Mouse (Mus musculus) embryonic facial prominence, embryonic 14.5 days (tissue): ENCODE measurements around the gene Fam163a. TPM values are rescaled to one million over a fixed set of nuclear protein-coding genes. Genes with fewer than 3 reads are reported as not detected.

Experiments used
- ATAC-seq: fragments of 200-750 bp; cut with Nextera tagmentation; 2 replicates; pipeline ENCODE4 v1.8.0; 2017; ENCODE audit warnings: low read depth, moderate number of reproducible peaks, moderate TSS enrichment
- DNase-seq: peaks from one replicate; pipeline ENCODE4 v3.0.0-alpha.2; 2015; ENCODE audit warnings: low spot score
- H3K27ac ChIP-seq: fragments of 300-500 bp; sonication (generic); replicated peaks from 2 replicates; pipeline ENCODE4 v1.5.1; 2014; ENCODE audit warnings: low read depth, mild to moderate bottlenecking, low read length, moderate library complexity
- H3K27me3 ChIP-seq: fragments of 300-500 bp; sonication (generic); replicated peaks from 2 replicates; pipeline ENCODE4 v1.6.1; 2014; ENCODE audit warnings: low read length; ENCODE audit not compliant: control insufficient read depth, insufficient read depth
- H3K36me3 ChIP-seq: fragments of 300-500 bp; sonication (generic); 2 replicates; pipeline ENCODE4 v1.6.1; 2014; ENCODE audit warnings: low read length, mixed read lengths; ENCODE audit not compliant: control insufficient read depth, insufficient read depth
- H3K4me1 ChIP-seq: fragments of 300-500 bp; sonication (generic); 2 replicates; pipeline ENCODE4 v1.6.1; 2014; ENCODE audit warnings: antibody characterized with exemption, low read length; ENCODE audit not compliant: control insufficient read depth, insufficient read depth
- H3K4me2 ChIP-seq: fragments of 300-500 bp; sonication (generic); 2 replicates; pipeline ENCODE4 v1.6.1; 2014; ENCODE audit warnings: low read depth, mild to moderate bottlenecking, low read length, moderate library complexity, mixed read lengths
- H3K4me3 ChIP-seq: fragments of 300-500 bp; sonication (generic); 2 replicates; pipeline ENCODE4 v1.5.1; 2014; ENCODE audit warnings: low read depth, mild to moderate bottlenecking, low read length
- H3K9ac ChIP-seq: fragments of 300-500 bp; sonication (generic); 2 replicates; pipeline ENCODE4 v1.6.1; 2014; ENCODE audit warnings: low read depth, mild to moderate bottlenecking, low read length, moderate library complexity, mixed read lengths
- H3K9me3 ChIP-seq: fragments of 300-500 bp; sonication (generic); 2 replicates; pipeline ENCODE4 v1.6.1; 2016; ENCODE audit warnings: low read length; ENCODE audit not compliant: control insufficient read depth
- WGBS: fragments of 180-500 bp; shearing (Covaris S2); extraction: QIAGEN DNeasy Blood & Tissue Kit; methylation state at CpG from one replicate; pipeline ENCODE4 v1.1.7; 2014; 5-methylcytosine and 5-hydroxymethylcytosine counted together
- polyA plus RNA-seq: library from polyadenylated mRNA; unstranded; fragments of >200 nt; fragmentation: Nextera tagmentation; extraction: Ambion mirVana; gene quantifications from 2 replicates; pipeline ENCODE4 v1.2.1, GENCODE M21; 2014

Gene Fam163a
- polyA plus RNA-seq, 1 experiment from 2014 or later: 0.64 TPM

DNA sequence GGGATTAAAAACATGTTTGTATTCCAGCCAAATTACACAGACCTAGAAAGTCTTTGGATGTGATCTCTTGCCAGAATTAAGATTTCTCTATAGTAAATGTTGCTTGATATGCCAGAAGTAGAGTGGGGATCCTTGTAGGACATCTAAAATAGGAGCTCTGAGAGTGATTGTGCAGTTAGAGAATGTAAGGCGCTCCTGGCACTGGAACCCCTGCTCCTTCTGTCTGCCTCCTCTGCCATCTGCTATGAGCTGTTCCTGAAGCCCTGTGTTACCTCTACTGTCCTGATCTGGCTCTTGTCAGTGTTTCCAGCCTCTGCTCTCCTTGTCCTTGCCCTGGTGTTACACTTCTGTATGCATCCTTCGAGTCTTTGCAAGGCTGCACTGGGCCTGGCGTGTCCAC, 18.2 kb downstream of the Fam163a start:
- no peaks in the 10 kb centered on the region for H3K27me3 ChIP-seq
- H3K4me1 ChIP-seq: peaks cover 10% of the 10 kb centered on the region
- no peak overlapping the region for H3K27ac ChIP-seq
- DNase-seq (no peak), ATAC-seq (no peak)
- no peak overlapping the region for H3K4me3 ChIP-seq
- H3K36me3 ChIP-seq: no peaks in the 10 kb centered on the region
- no peak overlapping the region for H3K9ac ChIP-seq
- WGBS: 92% methylated on average over 3 of the region's 3 CpGs
- no peak overlapping the region for H3K4me2 ChIP-seq
- no peaks in the 10 kb centered on the region for H3K9me3 ChIP-seq

DNA sequence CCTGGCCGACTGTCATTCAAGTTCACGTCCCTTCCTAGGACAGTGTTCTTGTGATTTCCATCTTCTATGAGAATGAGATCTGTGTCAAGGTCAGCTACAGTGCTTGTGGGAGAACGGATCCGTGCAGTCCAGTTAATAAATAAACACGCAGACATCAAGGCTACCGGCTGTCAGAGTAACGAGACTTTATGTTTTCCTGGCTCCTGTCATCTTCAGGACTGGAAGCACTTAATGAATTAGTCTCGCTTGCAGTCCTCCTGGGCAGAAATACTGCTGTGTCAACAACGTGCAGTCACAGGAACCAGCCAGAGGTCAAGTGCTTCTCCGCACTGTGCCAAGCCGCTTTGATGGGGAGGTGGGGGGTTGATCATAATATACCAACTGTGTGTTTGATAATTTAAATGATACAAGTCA, 20.7 kb downstream of the Fam163a start:
- Histone ChIP-seq H3K36me3 (no peaks in the 10 kb centered on the region), H3K27ac (no peak overlapping the region), H3K4me1 (peaks cover 21% of the 10 kb centered on the region), H3K9me3 (no peaks in the 10 kb centered on the region), H3K4me3 (no peak overlapping the region), H3K27me3 (no peaks in the 10 kb centered on the region), H3K9ac (no peak overlapping the region), H3K4me2 (no peak overlapping the region)
- 10% methylated on average over 11 of the region's 11 CpGs for WGBS
- DNase-seq: peak; percentile 53
- no peak for ATAC-seq

DNA sequence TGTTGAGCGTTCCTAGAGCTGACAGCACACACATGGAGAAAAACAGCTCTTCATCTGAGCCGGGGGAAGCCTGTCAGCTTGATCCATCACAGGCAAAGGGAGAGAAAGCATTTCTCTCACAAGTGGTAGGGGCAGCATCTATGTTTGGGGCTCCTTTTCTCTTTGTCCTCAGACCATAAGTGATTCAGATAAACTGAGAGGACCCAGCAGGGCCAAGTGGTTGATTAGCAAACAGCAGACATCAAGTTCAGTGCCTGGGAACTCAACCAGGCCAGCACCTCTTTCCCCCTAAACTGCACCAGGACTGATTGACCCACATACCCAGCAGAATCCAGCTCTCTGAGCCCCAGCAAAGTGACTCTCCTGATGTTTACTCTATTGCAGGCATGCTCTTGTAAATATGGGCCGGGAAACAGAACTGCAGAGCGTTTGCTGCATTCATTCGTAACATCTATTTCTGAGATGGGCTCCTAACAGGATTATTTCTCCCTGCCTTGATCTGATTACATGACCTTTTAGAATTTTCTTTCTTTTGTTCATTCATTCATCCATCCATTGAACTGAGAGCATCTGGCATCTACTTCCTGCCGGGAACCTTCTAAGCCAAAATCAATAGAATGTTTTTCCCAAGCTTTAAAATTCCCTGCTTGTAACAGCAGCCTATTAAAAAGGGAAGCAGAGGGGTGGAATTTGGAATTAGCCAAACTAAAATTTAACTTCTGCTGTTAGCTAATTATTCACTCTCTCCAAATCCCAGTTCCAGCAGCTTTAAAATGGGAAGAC, 21.5 kb downstream of the Fam163a start:
- ATAC-seq: peak; percentile 44; the same call in 1 of the 2 replicates
- H3K27me3 ChIP-seq: no peaks in the 10 kb centered on the region
- peaks cover 21% of the 10 kb centered on the region for H3K4me1 ChIP-seq
- H3K36me3 ChIP-seq: no peaks in the 10 kb centered on the region
- H3K27ac ChIP-seq: no peak overlapping the region
- no peak overlapping the region for H3K4me2 ChIP-seq
- no peaks in the 10 kb centered on the region for H3K9me3 ChIP-seq
- 41% methylated on average over 6 of the region's 6 CpGs for WGBS
- peak; percentile 46 for DNase-seq
- H3K9ac ChIP-seq: no peak overlapping the region
- H3K4me3 ChIP-seq: no peak overlapping the region

DNA sequence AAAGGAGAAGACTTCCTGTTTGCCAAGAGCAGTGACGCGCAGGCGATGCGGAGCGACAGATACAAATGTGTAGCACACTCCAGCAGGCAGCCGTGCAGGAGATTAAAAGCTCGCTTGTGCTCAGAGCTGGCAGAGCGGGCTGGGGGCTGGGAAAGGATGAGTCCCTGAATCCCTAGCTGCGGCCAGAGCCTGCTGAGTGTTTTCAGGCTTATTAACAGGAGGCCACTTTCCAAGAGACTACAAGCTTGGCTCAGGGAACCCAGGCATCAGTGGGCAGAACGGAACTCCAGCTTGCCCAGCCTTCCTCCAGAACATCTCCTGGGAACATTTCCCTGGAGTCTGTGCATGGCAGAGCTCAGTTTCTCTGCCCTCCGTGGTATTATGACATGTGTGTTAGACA, 25.0 kb downstream of the Fam163a start:
- H3K36me3 ChIP-seq: no peaks in the 10 kb centered on the region
- H3K27ac ChIP-seq: no peak overlapping the region
- H3K27me3 ChIP-seq: no peaks in the 10 kb centered on the region
- no peaks in the 10 kb centered on the region for H3K9me3 ChIP-seq
- ATAC-seq (peak; percentile 74), DNase-seq (peak; percentile 82)
- peaks cover 21% of the 10 kb centered on the region for H3K4me1 ChIP-seq
- WGBS: 24% methylated on average over 11 of the region's 11 CpGs
- H3K4me3 ChIP-seq: no peak overlapping the region
- no peak overlapping the region for H3K4me2 ChIP-seq
- H3K9ac ChIP-seq: no peak overlapping the region

DNA sequence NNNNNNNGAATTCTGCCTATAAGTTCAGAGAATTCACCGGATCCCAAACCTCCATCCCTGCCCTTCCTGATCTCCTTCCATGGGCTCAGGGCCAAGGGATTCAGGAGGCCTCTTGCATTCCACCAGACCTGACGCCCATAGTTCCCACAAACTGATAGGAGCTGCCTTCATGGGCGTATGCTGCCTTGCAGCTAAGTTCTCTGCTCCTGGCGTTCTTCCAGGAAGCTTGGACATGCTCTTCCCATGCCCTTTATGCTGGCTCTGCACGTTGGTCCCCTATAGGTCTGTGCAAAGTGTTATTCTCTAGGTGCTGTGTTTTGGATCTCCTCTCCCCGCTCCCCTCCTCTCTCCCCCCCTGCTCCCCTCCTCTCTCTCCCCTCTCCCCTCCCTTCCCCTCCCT, 36.1 kb downstream of the Fam163a start:
- H3K27me3 ChIP-seq: no peaks in the 10 kb centered on the region
- H3K4me1 ChIP-seq: peaks cover 4% of the 10 kb centered on the region
- 0 out of 2 replicates have a peak, but pooled peaks cover 6% of the 10 kb centered on the region for H3K9me3 ChIP-seq
- ATAC-seq (no peak), DNase-seq (peak; percentile 70)
- H3K4me3 ChIP-seq: no peak overlapping the region
- WGBS: 45% methylated on average over 6 of the region's 6 CpGs
- no peaks in the 10 kb centered on the region for H3K36me3 ChIP-seq
- no peak overlapping the region for H3K9ac ChIP-seq
- no peak overlapping the region for H3K4me2 ChIP-seq
- no peak overlapping the region for H3K27ac ChIP-seq

DNA sequence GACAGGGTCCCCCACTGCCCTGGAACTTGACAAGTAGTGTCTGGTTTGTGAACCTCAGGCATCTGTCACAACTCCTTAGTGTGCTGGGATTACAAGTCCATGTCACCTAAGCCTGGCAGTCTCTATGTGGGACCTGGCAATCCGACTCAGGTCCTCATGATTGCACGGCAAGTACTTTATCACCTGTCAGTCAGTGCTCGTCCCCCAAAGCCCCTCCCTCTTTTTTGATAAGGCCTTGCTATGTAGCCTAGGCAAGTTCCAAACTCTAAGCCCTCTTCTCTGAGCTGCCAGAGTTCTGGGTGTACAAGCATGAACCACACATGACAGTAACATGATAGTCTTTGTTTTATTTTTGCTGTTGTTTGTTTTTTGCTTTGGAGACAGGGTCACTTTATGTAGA, 88.1 kb downstream of the Fam163a start:
- no peak overlapping the region for H3K9ac ChIP-seq
- H3K4me3 ChIP-seq: no peak overlapping the region
- ATAC-seq (no peak), DNase-seq (no peak)
- no peak overlapping the region for H3K4me2 ChIP-seq
- H3K27me3 ChIP-seq: no peaks in the 10 kb centered on the region
- 82% methylated on average over 3 of the region's 3 CpGs for WGBS
- no peak overlapping the region for H3K27ac ChIP-seq
- H3K36me3 ChIP-seq: no peaks in the 10 kb centered on the region
- H3K4me1 ChIP-seq: peaks cover 1% of the 10 kb centered on the region; the same call in 1 of the 2 replicates
- H3K9me3 ChIP-seq: no peaks in the 10 kb centered on the region

DNA sequence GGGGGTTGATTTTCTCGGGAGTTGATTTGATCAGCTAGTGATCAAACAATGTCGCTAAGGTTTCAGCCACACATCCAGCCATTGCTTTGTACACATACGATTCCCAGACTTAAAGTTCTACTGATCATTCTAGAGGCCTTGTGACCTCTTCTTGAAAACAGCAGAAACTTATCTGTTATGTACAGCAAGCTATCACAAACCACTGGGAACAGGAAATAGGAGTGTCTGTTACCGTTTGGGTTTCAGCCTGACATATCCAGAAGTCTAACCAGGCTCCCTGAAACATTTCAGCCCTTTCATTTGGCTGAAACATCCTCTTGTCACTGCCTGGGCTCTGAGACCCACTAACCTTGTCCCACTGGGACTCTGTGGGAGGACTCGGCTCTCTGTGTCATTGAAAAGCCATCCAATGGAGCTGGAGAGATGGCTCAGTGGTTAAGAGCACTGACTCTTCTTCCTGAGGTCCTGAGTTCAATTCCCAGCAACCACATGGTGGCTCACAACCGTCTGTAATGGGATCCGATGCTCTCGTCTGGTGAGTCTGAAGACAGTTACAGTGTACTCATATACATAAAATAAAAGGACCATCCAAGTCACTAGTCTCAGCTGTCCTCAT, 90.8 kb downstream of the Fam163a start:
- Histone ChIP-seq H3K9ac (no peak overlapping the region), H3K9me3 (no peaks in the 10 kb centered on the region), H3K27me3 (no peaks in the 10 kb centered on the region), H3K36me3 (no peaks in the 10 kb centered on the region), H3K27ac (no peak overlapping the region), H3K4me1 (peaks cover 6% of the 10 kb centered on the region; the same call in 1 of the 2 replicates), H3K4me3 (no peak overlapping the region), H3K4me2 (no peak overlapping the region)
- ATAC-seq: no peak
- DNase-seq: no peak
- 78% methylated on average over 8 of the region's 8 CpGs for WGBS

DNA sequence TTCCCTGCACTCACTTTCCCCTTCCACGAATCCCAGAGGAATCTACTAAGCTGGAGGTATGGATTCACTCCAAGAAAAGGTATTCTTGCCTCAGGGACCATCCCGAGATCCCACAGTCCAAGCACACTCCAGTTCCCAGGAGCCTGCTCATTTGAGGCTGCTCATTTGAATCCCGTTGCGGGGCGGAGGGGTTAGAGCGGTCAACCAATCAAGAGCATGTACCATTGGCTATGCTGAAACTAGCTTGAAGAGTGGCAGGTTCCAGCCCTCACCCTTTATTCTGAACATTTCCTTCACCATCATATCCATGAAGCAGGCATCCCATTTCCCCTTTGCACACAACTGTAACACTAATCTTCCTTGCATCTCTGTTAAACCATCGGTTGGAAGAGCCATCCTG, 92.7 kb downstream of the Fam163a start:
- ATAC-seq (peak; percentile 22; the same call in 1 of the 2 replicates), DNase-seq (no peak)
- Histone ChIP-seq H3K27ac (no peak overlapping the region), H3K27me3 (no peaks in the 10 kb centered on the region), H3K9ac (no peak overlapping the region), H3K4me1 (peaks cover 6% of the 10 kb centered on the region; the same call in 1 of the 2 replicates), H3K4me2 (no peak overlapping the region), H3K36me3 (no peaks in the 10 kb centered on the region), H3K9me3 (no peaks in the 10 kb centered on the region), H3K4me3 (no peak overlapping the region)
- WGBS: 57% methylated on average over 7 of the region's 7 CpGs
